Comparison of ENCODE assay signal across 9 mouse cellular contexts in the genomic region with DNA sequence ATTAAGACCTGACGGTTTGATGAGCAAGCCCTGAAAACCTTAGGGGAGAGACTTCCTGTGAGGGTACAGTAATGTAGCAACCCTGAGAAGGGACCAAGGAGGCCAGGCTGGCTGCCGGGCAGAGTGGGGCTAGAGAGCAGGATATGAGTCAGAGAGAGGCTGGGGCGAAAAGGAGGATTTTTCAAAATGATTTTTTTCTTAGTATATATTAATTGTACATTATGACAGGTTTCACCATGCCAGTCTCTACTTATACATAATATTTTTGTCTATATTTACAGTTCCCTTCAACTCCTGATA.
DNase-seq lines count a peak whose midpoint lies in the region; ATAC-seq and TF ChIP-seq lines count a peak whose summit lies in the region.
"Had no signal": no experiment of that assay in that cellular context is flagged by ENCODE, and none has a peak within 500 bp of the region (broad histone marks: within the 10 kb centered on the region; RNA-seq: fewer than 3 reads in every experiment).

No protein-coding gene starts in this region.

- no peak overlapping the region for H3K4me2 ChIP-seq in midbrain, embryonic 16.5 days (ENCODE audit: low read length)
- H3K4me2 ChIP-seq: liver, embryonic 12.5 days had no signal

- WGBS in midbrain, embryonic 16.5 days = 51% methylated on average over 3 of the region's 3 CpGs

- H3K27ac ChIP-seq in MEL (ENCODE audit: control insufficient read depth, low read depth, low read length) = no peak overlapping the region
- no peak overlapping the region for H3K27ac ChIP-seq in midbrain, embryonic 16.5 days (ENCODE audit: low read length)
- H3K27ac ChIP-seq: liver, embryonic 12.5 days had no signal

- H3K36me3 ChIP-seq in MEL (ENCODE audit: control insufficient read depth in 1 of 2, insufficient read depth in 2 of 2, low read length in 2 of 2) = no peaks in the 10 kb centered on the region
- no peaks in the 10 kb centered on the region for H3K36me3 ChIP-seq in midbrain, embryonic 16.5 days (ENCODE audit: control insufficient read depth, insufficient read depth, low read length)
- H3K36me3 ChIP-seq: liver, embryonic 12.5 days had no signal

- H3K27me3 ChIP-seq in MEL (ENCODE audit: control insufficient read depth in 1 of 2, insufficient read depth in 2 of 2, low read length in 2 of 2) = no peaks in the 10 kb centered on the region
- no peaks in the 10 kb centered on the region for H3K27me3 ChIP-seq in midbrain, embryonic 16.5 days (ENCODE audit: control insufficient read depth, insufficient read depth, low read depth, low read length)
- H3K27me3 ChIP-seq: liver, embryonic 12.5 days had no signal

- DNase-seq in CD4-positive helper T cell, adult 2 months (ENCODE audit: low read depth, low spot score) = peak; percentile 7
- DNase-seq in MEL (ENCODE audit: low read depth, low spot score) = peak; percentile 22
- no peak for DNase-seq in right cerebral cortex, postnatal 25 days
- no peak for DNase-seq in heart, postnatal 36 days
- DNase-seq in cerebellum, postnatal 36 days = no peak
- DNase-seq in heart, adult 8-10 months (ENCODE audit: low spot score) = no peak

- intact Hi-C loops in heart, postnatal 36 days (cut with DNase I) = loop anchor here (5.0 to 10.0 kb wide), 3 partner anchors 137 to 717 kb away; partner anchors contain the start of gene Scg2

- H3K9ac ChIP-seq in MEL (ENCODE audit: control insufficient read depth, low read depth, low read length, poor library complexity, severe bottlenecking) = no peak overlapping the region
- no peak overlapping the region for H3K9ac ChIP-seq in midbrain, embryonic 16.5 days (ENCODE audit: low read depth, low read length)
- H3K9ac ChIP-seq: liver, embryonic 12.5 days had no signal

- TF ChIP-seq POLR2A in MEL (IDR thresholded peaks at IDR 0.05; ENCODE audit: control insufficient read depth in 1 of 2, insufficient read depth in 1 of 2, low read depth in 1 of 2, low read length in 2 of 2, poor library complexity in 1 of 2) = no peak

- no peaks in the 10 kb centered on the region for H3K4me1 ChIP-seq in MEL (ENCODE audit: control insufficient read depth in 1 of 2, insufficient read depth in 2 of 2, low read length in 2 of 2)
- H3K4me1 ChIP-seq in midbrain, embryonic 16.5 days (ENCODE audit: control insufficient read depth, insufficient read depth, low read length) = peaks cover 9% of the 10 kb centered on the region
- H3K4me1 ChIP-seq: liver, embryonic 12.5 days had no signal

- H3K9me3 ChIP-seq in MEL (replicated peaks; ENCODE audit: insufficient read depth, low read length) = no peaks in the 10 kb centered on the region
- H3K9me3 ChIP-seq in midbrain, embryonic 16.5 days (replicated peaks; ENCODE audit: control insufficient read depth, low read length, poor library complexity, severe bottlenecking) = no peaks in the 10 kb centered on the region
- H3K9me3 ChIP-seq: liver, embryonic 12.5 days had no signal

- TF ChIP-seq RAD21 in MEL (IDR thresholded peaks at IDR 0.05; ENCODE audit: low read depth, low read length) = no peak

- TF ChIP-seq EP300 in MEL (IDR thresholded peaks at IDR 0.05; ENCODE audit: low read depth in 1 of 2, low read length in 2 of 2) = no peak

- peak; percentile 80 for ATAC-seq in granulocyte monocyte progenitor cell, adult 5-6 weeks (replicated peaks; ENCODE audit: poor library complexity, severe bottlenecking)
- peak; percentile 77 for ATAC-seq in midbrain, embryonic 16.5 days
- ATAC-seq: liver, embryonic 12.5 days had no signal

- H3K79me2 ChIP-seq in MEL (ENCODE audit: control insufficient read depth, insufficient read depth, low read length, poor library complexity) = no peaks in the 10 kb centered on the region

- peak overlapping the region in 1 of 2 experiments; percentile 45; a peak in 2 of 4 replicates for H3K4me3 ChIP-seq in MEL (ENCODE audit: control insufficient read depth in 1 of 2, insufficient read depth in 1 of 2, low read depth in 2 of 2, low read length in 2 of 2)
- H3K4me3 ChIP-seq in midbrain, embryonic 16.5 days (ENCODE audit: low read depth, low read length) = no peak overlapping the region
- H3K4me3 ChIP-seq: liver, embryonic 12.5 days had no signal

- no peak for TF ChIP-seq CTCF in MEL (IDR thresholded peaks at IDR 0.05 in 2 of 3, conservative IDR thresholded peaks at IDR 0.05 in 1 of 3; ENCODE audit: control insufficient read depth in 1 of 3, insufficient read depth in 1 of 3, low read depth in 2 of 3, low read length in 3 of 3, poor library complexity in 1 of 3, severe bottlenecking in 1 of 3)

TF ChIP-seq in MEL, 35 proteins besides CTCF, POLR2A, EP300 and RAD21:
- TF ChIP-seq POLR2AphosphoS5 (IDR thresholded peaks at IDR 0.05; ENCODE audit: borderline replicate concordance, low read depth, low read length) = no peak
- no peak for TF ChIP-seq MYC (IDR thresholded peaks at IDR 0.05; ENCODE audit: low read depth, low read length)
- TF ChIP-seq UBTF (IDR thresholded peaks at IDR 0.05; ENCODE audit: borderline replicate concordance, insufficient read depth, low read depth, low read length) = no peak
- TF ChIP-seq POLR2AphosphoS2 (IDR thresholded peaks at IDR 0.05; ENCODE audit: low read length) = no peak
- TF ChIP-seq MAFK (IDR thresholded peaks at IDR 0.05; ENCODE audit: borderline replicate concordance, low read depth, low read length) = no peak
- no peak for TF ChIP-seq NELFE (IDR thresholded peaks at IDR 0.05; ENCODE audit: low read depth, low read length)
- TF ChIP-seq SIN3A (IDR thresholded peaks at IDR 0.05; ENCODE audit: low read length) = no peak
- TF ChIP-seq ZNF384 (IDR thresholded peaks at IDR 0.05; ENCODE audit: low read depth, low read length) = no peak
- no peak for TF ChIP-seq ZKSCAN1 (IDR thresholded peaks at IDR 0.05; ENCODE audit: low read depth, low read length)
- TF ChIP-seq E2F4 (IDR thresholded peaks at IDR 0.05; ENCODE audit: borderline replicate concordance, low read depth, low read length) = no peak
- no peak for TF ChIP-seq ZC3H11A (IDR thresholded peaks at IDR 0.05; ENCODE audit: low read depth, low read length)
- no peak for TF ChIP-seq TBP (IDR thresholded peaks at IDR 0.05; ENCODE audit: low read depth, low read length)
- no peak for TF ChIP-seq MEF2A (IDR thresholded peaks at IDR 0.05; ENCODE audit: extremely low read depth, insufficient replicate concordance, low read depth, low read length, poor library complexity, severe bottlenecking)
- no peak for TF ChIP-seq TCF12 (IDR thresholded peaks at IDR 0.05; ENCODE audit: low read depth, low read length)
- TF ChIP-seq GATA1 (IDR thresholded peaks at IDR 0.05; ENCODE audit: low read depth, low read length) = no peak
- TF ChIP-seq MAZ (IDR thresholded peaks at IDR 0.05; ENCODE audit: low read depth, low read length) = no peak
- TF ChIP-seq ELF1 (IDR thresholded peaks at IDR 0.05; ENCODE audit: low read depth, low read length) = no peak
- no peak for TF ChIP-seq HCFC1 (IDR thresholded peaks at IDR 0.05; ENCODE audit: low read depth, low read length)
- no peak for TF ChIP-seq KAT2A (conservative IDR thresholded peaks at IDR 0.05; ENCODE audit: low read depth, low read length)

Comparison
In these comparisons a context has a peak if more than half of its experiments do, and no peak if none do; other contexts are left out.
1. DNase-seq: peak in CD4-positive helper T cell, adult 2 months (single experiment) and MEL (single experiment); none in right cerebral cortex, postnatal 25 days (single experiment), heart, postnatal 36 days (0 of 2), cerebellum, postnatal 36 days (0 of 2) and heart, adult 8-10 months (single experiment).